Comparison of ENCODE assay signal across 27 mouse cellular contexts in genomic region chr6:32872805-32873204, GRCm38 (mm10).
DNase-seq lines count a peak whose midpoint lies in the region; ATAC-seq and TF ChIP-seq lines count a peak whose summit lies in the region.
"Had no signal": no experiment of that assay in that cellular context is flagged by ENCODE, and none has a peak within 500 bp of the region (broad histone marks: within the 10 kb centered on the region; RNA-seq: fewer than 3 reads in every experiment).

No protein-coding gene starts in this region.

- H3K36me3 ChIP-seq in kidney, adult 2 months (ENCODE audit: control insufficient read depth, insufficient read depth, low read length) = peaks cover 1% of the 10 kb centered on the region; the same call in 1 of the 2 replicates
- peaks cover 8% of the 10 kb centered on the region; the same call in 1 of the 2 replicates for H3K36me3 ChIP-seq in lung, embryonic 15.5 days
- H3K36me3 ChIP-seq: forebrain, embryonic 12.5 days; forebrain, embryonic 15.5 days had no signal

- H3K9ac ChIP-seq in lung, embryonic 15.5 days = no peak overlapping the region
- H3K9ac ChIP-seq: embryonic facial prominence, embryonic 13.5 days; forebrain, embryonic 12.5 days; forebrain, embryonic 15.5 days; heart, embryonic 12.5 days; heart, embryonic 15.5 days; hindbrain, embryonic 13.5 days had no signal

- no peak overlapping the region for H3K27ac ChIP-seq in kidney, adult 2 months (ENCODE audit: insufficient read depth, low read depth, low read length)
- 0 out of 2 replicates have a peak overlapping the region, but pooled peaks have one; percentile 33 for H3K27ac ChIP-seq in lung, embryonic 15.5 days
- H3K27ac ChIP-seq: embryonic facial prominence, embryonic 10.5 days; embryonic facial prominence, embryonic 13.5 days; forebrain, embryonic 12.5 days; forebrain, embryonic 15.5 days; heart, embryonic 15.5 days; hindbrain, embryonic 10.5 days; hindbrain, embryonic 13.5 days had no signal

- no peaks in the 10 kb centered on the region for H3K27me3 ChIP-seq in kidney, adult 2 months (replicated peaks; ENCODE audit: control insufficient read depth, insufficient read depth, low read length)
- H3K27me3 ChIP-seq in lung, embryonic 15.5 days = no peaks in the 10 kb centered on the region
- H3K27me3 ChIP-seq: embryonic facial prominence, embryonic 13.5 days; forebrain, embryonic 12.5 days; forebrain, embryonic 15.5 days; heart, embryonic 12.5 days; heart, embryonic 15.5 days; hindbrain, embryonic 13.5 days had no signal

- 68% methylated on average over 2 of the region's 2 CpGs for WGBS in kidney, adult 2 months
- WGBS in lung, embryonic 15.5 days = 57% methylated on average over 2 of the region's 2 CpGs

- no peak overlapping the region for H3K4me2 ChIP-seq in lung, embryonic 15.5 days
- H3K4me2 ChIP-seq: embryonic facial prominence, embryonic 13.5 days; forebrain, embryonic 12.5 days; forebrain, embryonic 15.5 days; heart, embryonic 12.5 days; heart, embryonic 15.5 days; hindbrain, embryonic 13.5 days had no signal

- no peak for ATAC-seq in lung, embryonic 15.5 days (ENCODE audit: borderline replicate concordance, extremely low read depth, low FRiP score, low TSS enrichment)
- ATAC-seq: activated CD4-positive, CD25-positive, alpha-beta regulatory T cell, adult 4 months; forebrain, embryonic 15.5 days had no signal

- H3K4me3 ChIP-seq in kidney, adult 2 months (ENCODE audit: insufficient read depth, low read depth, low read length) = no peak overlapping the region
- H3K4me3 ChIP-seq in lung, embryonic 15.5 days = no peak overlapping the region
- H3K4me3 ChIP-seq: embryonic facial prominence, embryonic 10.5 days; embryonic facial prominence, embryonic 13.5 days; erythroblast, embryonic 14.5 days; forebrain, embryonic 12.5 days; forebrain, embryonic 15.5 days; heart, embryonic 12.5 days; heart, embryonic 15.5 days; hindbrain, embryonic 10.5 days; hindbrain, embryonic 13.5 days had no signal

- TF ChIP-seq POLR2A in kidney, adult 2 months (IDR thresholded peaks at IDR 0.05; ENCODE audit: low read depth, low read length) = no peak

- H3K9me3 ChIP-seq in lung, embryonic 15.5 days = no peaks in the 10 kb centered on the region
- H3K9me3 ChIP-seq: embryonic facial prominence, embryonic 10.5 days; embryonic facial prominence, embryonic 13.5 days; forebrain, embryonic 12.5 days; forebrain, embryonic 15.5 days; heart, embryonic 12.5 days; heart, embryonic 15.5 days; hindbrain, embryonic 10.5 days; hindbrain, embryonic 13.5 days had no signal

- peak; percentile 11 for DNase-seq in kidney, adult 2 months
- no peak for DNase-seq in kidney, postnatal 25 days
- no peak for DNase-seq in lung, adult 18-20 months
- DNase-seq in lung, postnatal 25 days (ENCODE audit: low spot score) = peak; percentile 12
- DNase-seq in lung, postnatal 4 days = no peak
- DNase-seq: adrenal gland, adult 8-10 months; adrenal gland, postnatal 25 days; cerebellum, adult 11-12 months; cerebellum, adult 8-10 months; cerebellum, postnatal 10 days; cerebellum, postnatal 36 days; embryo, embryonic 11 days; gastrocnemius, postnatal 25 days; heart, adult 18-20 months; heart, postnatal 10 days; heart, postnatal 36 days had no signal

- H3K4me1 ChIP-seq in kidney, adult 2 months (ENCODE audit: control insufficient read depth, insufficient read depth, low read length) = peaks cover 2% of the 10 kb centered on the region; the same call in 1 of the 2 replicates
- H3K4me1 ChIP-seq in lung, embryonic 15.5 days = peaks cover 10% of the 10 kb centered on the region
- H3K4me1 ChIP-seq: embryonic facial prominence, embryonic 10.5 days; embryonic facial prominence, embryonic 13.5 days; heart, embryonic 15.5 days had no signal

- TF ChIP-seq CTCF in kidney, adult 2 months (conservative IDR thresholded peaks at IDR 0.05; ENCODE audit: insufficient read depth, insufficient read length, low read depth, low read length) = no peak

Comparison
In these comparisons a context has a peak if more than half of its experiments do, and no peak if none do; other contexts are left out.
1. DNase-seq: peak in kidney, adult 2 months (single experiment) and lung, postnatal 25 days (single experiment); none in kidney, postnatal 25 days (0 of 2), lung, adult 18-20 months (0 of 2) and lung, postnatal 4 days (0 of 2).